Mouse (Mus musculus): ENCODE data around the gene Krt88. TPM values are rescaled to one million over a fixed set of nuclear protein-coding genes. Genes with fewer than 3 reads are reported as not detected.

Gene Krt88
- not detected for polyA plus RNA-seq (2017; shearing (Covaris generic))

DNA sequence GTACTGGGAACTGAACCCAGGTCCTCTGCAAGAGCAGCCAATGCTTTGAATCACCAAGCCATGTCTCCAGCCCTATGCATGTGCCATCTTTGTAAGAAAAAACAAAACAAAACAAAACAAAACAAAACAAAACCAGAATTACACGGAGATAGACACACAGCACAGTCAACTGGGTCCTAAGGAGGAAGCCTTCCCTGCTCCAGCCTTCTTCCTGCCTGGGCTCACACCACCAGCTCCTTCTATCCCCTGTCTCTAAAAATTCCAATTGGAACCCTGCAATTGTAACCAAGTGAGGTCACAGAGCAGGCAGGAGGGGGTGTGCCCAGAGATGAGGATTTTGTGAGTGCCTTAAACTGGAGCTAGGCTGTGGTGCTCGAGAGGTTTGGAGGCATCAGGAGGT is at the start of gene Krt88:
TSS of gene Krt88 (plus strand) at position 301 of the 400 bp plus-strand sequence.

DNA sequence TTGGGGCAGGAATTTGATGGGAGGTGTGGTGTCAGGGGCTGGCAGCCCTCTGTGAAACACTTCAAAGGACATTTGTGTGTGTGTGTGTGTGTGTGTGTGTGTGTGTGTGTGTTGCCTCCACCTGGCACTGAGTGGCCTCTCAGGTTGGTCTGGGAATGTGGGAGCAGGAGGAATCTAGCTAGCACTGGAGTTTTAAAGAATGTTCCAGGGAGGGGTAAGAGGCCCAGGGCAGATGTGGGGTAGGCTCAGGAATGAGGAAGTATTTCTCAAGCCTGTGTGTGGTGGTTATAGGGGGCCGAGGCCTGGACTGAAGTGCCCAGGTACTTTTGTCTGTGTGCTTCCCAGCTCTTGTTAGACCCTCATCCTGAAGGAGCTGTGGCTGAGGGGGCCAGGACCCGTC is 36.8 kb upstream of the Krt88 start, which contains the start of gene Krt7:
TSS of gene Krt7 (plus strand) at position 269 of the 400 bp plus-strand sequence.

DNA sequence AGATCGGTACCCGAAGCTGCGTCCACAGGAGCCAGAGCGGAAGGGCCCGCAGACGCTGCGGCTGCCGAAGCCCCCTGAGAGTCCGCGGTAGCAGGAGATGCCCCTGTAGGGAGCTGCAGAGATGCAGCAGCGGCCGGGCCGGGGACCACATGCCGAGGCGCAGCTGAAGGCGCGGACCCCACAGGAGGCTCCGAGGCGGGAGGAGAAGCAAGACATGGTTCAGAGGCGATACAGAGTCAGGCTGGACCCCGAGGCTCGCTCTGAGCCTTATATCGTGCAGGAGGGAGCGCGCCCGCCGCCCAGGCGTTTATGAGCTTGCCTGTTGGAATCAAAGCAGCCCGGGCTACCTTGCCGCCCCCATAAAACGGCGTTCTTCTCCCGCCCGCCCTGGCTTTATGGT is 9.0 kb upstream of the Krt88 start, which contains the start of gene Krt87:
TSS of gene Krt87 (minus strand) at position 250 of the 400 bp plus-strand sequence.

DNA sequence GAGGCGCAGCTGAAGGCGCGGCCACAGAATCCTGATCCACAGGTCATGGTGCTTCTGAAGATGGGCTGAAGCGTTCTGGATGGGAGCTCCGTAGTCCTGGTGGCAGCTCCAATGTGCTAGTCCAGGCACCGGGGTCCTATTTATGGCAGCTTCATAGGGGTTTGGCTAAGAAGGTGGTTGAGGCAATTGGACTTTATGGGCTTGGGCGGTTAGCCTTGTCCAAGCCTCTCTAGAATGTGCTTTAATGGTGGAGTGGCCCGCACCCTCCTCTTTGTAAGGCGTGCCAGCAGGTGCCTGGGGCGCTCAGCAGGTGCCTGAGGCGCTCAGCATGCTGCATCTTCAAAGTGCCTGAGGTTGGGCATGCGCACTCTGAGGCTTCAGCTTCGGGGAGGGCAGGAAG is 16.1 kb downstream of the Krt88 start, which contains the start of gene Krt81:
TSS of gene Krt81 (minus strand) at position 101 of the 400 bp plus-strand sequence.

DNA sequence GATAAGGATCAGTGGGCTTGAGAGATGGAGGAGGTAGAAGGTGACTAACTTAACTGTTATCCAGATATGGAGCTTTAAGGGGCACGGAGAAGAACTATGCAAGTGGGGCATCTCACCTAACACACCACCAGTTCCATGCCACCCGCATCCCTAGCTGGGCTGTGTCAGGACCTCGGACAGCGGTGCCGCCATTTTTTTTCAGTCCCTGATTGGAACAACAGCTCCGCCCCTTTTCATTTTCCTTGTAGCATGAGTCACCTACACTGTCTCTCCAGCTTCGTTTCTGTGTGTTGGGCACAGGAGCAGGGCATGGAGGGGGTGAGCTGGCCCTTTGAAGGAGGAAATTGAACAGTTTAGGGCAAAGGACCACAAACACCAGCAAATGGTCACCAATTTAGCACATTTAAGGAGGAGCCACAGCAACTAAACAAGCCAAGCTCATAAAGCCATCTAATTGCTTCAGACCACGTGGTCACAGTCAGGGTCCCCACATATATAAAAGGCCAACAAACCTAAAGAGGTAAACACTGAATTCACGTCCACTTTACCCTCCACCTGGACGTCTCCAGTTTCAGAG is 25.5 kb downstream of the Krt88 start, which contains the start of gene Krt86:
TSS of gene Krt86 (plus strand) at position 527 of the 577 bp plus-strand sequence.

DNA sequence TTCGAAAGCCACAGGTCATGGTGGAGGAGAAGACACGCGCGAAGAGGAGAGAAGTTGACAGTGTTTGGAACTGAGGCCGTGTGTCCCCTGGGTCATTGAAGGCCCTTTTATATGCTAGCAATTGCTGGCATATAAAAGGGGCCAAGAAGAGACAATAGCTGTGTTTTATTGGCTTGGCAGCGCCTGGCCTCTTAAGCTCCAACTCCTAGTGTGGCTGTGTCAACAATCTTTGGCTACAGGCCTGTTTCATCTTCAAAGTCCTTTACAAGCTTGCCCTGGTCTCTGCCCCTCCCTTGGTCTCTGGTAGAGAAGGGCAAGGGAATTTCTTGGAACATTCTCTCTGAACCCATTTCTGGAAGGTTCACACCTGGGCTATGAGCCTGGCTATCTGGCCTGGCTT is 43.9 kb downstream of the Krt88 start, which contains the start of gene Krt83:
TSS of gene Krt83 (minus strand) at position 82 of the 400 bp plus-strand sequence.

Other genes starting within 250 kb of the Krt88 start
- gene Grasp, start 223.6 kb upstream of the Krt88 start, polyA plus RNA-seq (2017; shearing (Covaris generic)), result 1 to 10 TPM; 5.9 to 9.2 TPM
- gene Nr4a1, start 193.5 kb upstream of the Krt88 start, polyA plus RNA-seq (2017; shearing (Covaris generic)), result 100 to 1,000 TPM in 1 of 2 experiments, 10 to 100 TPM in 1; 49.0 to 128 TPM
- 10 to 100 TPM; 58.6 to 65.0 TPM for gene Atg101, start 163.5 kb upstream of the Krt88 start, polyA plus RNA-seq (2017; shearing (Covaris generic))
- under 1 TPM in 1 of 2 experiments, not detected in 1; 0.50 TPM for gene 6030408B16Rik, start 154.5 kb upstream of the Krt88 start, polyA plus RNA-seq (2017; shearing (Covaris generic))
- 1 to 10 TPM in 1 of 2 experiments, under 1 TPM in 1; 0.66 to 1.2 TPM for gene Krt80, start 77.6 kb upstream of the Krt88 start, polyA plus RNA-seq (2017; shearing (Covaris generic))
- gene Krt7, start 36.7 kb upstream of the Krt88 start, polyA plus RNA-seq (2017; shearing (Covaris generic)), result under 1 TPM in 1 of 2 experiments, not detected in 1; 0.29 TPM
- under 1 TPM in 1 of 2 experiments, not detected in 1; 0.38 TPM for gene Krt87, start 8.9 kb upstream of the Krt88 start, polyA plus RNA-seq (2017; shearing (Covaris generic))
- under 1 TPM in 1 of 2 experiments, not detected in 1; 0.10 TPM for gene Krt81, start 16.0 kb downstream of the Krt88 start, polyA plus RNA-seq (2017; shearing (Covaris generic))
- gene Krt86, start 25.7 kb downstream of the Krt88 start, polyA plus RNA-seq (2017; shearing (Covaris generic)), result not detected
- gene Krt83, start 43.8 kb downstream of the Krt88 start, polyA plus RNA-seq (2017; shearing (Covaris generic)), result 1 to 10 TPM in 1 of 2 experiments, under 1 TPM in 1; 0.32 to 2.3 TPM
- not detected for gene Gm49425, start 69.5 kb downstream of the Krt88 start, polyA plus RNA-seq (2017; shearing (Covaris generic))
- under 1 TPM in 1 of 2 experiments, not detected in 1; 0.15 TPM for gene Krt84, start 85.1 kb downstream of the Krt88 start, polyA plus RNA-seq (2017; shearing (Covaris generic))
- gene Krt82, start 102.9 kb downstream of the Krt88 start, polyA plus RNA-seq (2017; shearing (Covaris generic)), result under 1 TPM in 1 of 2 experiments, not detected in 1; 0.09 TPM
- under 1 TPM in 1 of 2 experiments, not detected in 1; 0.06 TPM for gene Krt90, start 115.2 kb downstream of the Krt88 start, polyA plus RNA-seq (2017; shearing (Covaris generic))
- under 1 TPM in 1 of 2 experiments, not detected in 1; 0.14 TPM for gene Krt75, start 126.2 kb downstream of the Krt88 start, polyA plus RNA-seq (2017; shearing (Covaris generic))
- not detected for gene Gm5414, start 180.4 kb downstream of the Krt88 start, polyA plus RNA-seq (2017; shearing (Covaris generic))
- gene Gm5478, start 199.6 kb downstream of the Krt88 start, polyA plus RNA-seq (2017; shearing (Covaris generic)), result not detected
- gene Krt6b, start 232.5 kb downstream of the Krt88 start, polyA plus RNA-seq (2017; shearing (Covaris generic)), result under 1 TPM in 1 of 2 experiments, not detected in 1; 0.38 TPM
- not detected for gene Krt6a, start 246.6 kb downstream of the Krt88 start, polyA plus RNA-seq (2017; shearing (Covaris generic))